Mouse (Mus musculus): ENCODE measurements around the gene Ccng2.

The Ccng2 gene

DNA sequence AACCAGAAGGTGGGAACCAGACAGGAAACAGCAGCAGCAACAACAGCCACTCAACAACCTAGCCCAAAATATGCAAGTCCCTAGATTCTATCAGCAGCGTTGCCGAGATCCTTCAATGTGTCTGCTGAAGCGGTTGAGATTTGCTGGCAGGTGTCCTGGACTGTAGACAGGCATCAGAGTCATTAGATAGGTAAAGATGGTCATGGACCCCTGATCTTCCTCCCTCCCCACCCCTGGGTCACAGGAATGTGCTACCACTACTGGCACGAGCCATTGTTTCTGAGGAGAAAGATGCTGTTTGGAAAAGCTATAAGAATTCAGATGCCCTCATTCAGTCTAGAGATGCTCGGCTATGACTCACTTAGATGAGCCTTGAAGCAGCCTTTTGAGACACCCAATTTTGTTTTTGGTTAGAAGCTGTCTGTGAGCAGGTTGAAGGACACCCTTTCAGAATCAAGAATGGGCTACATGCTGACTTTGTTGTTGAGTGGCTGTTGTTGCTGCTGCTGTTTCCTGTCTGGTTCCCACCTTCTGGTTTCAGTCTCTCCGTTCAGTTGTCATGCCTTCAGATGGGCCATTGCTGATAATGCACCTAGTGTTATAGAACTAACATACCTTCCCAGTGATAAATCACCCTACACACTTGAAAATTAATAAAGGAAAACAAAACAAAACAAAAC is 3.5 kb upstream of the Ccng2 start:
- no peak for DNase-seq

DNA sequence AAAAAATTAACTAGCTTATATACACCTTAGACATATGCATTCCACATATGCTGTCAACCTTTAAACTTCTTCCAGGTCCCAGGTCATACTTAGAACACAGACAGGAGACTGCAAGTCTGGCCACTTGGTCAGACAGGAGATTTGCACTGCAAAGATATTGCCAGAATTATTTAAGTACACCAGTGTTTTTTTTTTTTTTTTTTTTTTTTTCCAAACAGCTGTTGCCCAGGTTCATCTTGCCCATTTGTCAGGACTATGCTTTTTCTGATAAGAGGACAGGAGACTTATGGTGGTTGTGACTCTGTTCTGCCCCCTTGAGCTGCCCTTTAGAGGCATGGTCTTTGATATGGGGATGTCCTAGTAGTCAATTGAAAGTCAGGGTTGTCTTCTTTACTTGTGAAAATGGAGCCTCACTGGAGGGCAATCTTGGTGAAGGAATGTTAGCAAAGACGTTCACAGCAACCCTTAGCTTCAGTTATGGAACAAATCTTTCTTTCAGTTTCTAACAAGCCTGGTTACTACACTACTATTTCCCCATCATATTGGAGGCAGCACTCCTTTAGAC is 2.8 kb upstream of the Ccng2 start:
- no peak for DNase-seq

DNA sequence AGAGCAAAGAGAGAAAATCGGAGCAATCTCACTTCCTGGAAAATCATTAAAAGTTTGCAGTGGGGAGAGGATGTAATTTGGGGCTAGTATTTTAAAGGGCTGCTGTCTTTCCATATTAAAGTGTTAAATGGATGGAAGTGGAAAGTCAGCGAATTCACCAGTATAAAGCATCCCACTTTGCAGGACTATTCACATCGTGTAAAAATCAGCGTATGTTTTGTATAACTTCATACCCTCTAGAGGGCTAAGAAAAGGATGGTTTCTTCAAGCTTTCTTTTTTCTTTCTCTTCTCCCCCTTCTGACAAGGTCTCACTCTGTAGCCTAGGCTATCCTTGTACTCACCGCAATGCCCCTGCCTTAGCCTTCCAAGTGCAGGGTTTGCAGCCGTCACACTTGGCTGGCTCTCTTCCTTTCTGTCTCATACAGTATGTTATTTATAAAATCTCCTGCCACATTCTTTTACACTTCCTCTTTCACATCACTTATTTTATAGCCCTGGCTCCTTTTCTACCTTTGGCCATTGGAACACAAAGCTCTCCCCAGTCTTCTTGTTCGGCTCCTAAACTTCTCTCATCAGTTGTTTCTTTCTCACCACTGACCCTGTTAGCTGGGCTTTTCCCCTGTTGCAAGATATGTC is 1.8 kb upstream of the Ccng2 start:
- no peak for DNase-seq

DNA sequence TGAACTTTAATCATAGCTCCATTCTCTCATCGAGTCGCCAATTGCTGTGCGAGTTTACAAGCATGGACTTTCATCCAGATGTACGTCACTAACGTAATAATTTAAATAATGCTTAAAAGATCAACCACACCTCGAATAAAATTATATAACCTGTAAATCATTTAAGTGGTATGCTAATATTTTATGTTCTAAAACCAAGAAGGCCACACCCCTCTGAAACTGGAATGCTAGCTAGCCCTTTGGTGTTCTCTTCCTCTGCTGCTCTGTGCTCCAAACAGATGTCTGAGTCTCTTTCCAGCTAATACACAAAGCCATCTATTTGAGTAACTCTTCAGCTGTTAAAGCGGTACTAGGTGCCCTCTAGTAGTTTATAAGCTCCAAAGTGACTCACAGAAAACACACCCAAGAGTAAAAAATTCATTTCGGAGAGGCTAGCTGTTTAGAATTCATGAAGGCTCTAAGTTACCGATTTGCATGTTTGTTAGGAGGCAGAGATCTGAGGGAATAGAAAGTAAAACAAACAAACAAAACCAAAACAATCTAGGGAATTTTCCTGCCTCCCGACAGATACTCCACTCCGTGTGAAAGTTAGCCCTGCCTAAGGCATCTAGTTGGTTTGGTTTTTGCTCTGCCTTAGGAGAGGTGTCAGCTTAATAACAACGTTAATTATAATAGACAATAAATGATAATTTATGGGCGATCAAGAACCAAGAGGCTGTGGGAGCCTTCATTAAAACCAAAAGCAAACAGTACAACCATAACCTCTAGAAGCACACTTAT is 1.1 kb upstream of the Ccng2 start:
- no peak for DNase-seq

DNA sequence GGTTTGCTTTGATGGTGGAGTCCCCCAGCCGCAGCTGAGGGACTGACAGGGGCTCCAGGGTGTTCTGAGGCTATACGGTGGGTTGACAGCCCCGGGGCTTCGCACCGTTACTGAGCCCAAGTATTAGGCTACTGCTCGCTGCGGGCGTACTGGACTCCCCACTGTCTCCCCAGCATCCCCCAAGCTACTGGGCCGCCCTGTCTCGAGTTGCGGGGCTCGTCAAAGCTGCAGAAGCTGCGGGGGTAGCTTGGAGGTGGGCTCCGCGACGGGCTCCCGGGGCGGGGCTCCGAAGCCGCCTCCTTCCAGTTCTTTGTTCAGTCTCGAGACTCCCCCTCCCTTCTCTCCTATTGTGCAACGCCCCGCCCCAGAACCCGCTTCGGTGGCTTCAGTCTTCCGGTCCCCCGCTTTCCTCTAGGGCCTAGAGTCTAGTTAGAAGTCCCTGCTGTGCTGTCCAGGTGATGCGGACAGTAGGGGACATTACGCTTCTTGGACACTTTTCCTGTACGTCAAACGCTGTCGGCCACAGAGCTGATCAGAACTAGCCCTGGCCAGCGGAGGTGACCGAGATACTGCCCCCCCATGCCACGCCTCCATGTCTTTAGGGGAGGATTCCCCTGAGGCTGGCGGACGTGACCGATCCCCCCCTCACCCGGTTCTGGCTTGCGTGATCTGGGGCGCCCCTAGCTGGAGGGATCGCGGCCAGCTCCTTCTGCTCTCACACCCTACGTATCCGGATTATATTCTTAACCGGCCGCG is 972 bp downstream of the Ccng2 start:
- peak; percentile 79 for DNase-seq

DNA sequence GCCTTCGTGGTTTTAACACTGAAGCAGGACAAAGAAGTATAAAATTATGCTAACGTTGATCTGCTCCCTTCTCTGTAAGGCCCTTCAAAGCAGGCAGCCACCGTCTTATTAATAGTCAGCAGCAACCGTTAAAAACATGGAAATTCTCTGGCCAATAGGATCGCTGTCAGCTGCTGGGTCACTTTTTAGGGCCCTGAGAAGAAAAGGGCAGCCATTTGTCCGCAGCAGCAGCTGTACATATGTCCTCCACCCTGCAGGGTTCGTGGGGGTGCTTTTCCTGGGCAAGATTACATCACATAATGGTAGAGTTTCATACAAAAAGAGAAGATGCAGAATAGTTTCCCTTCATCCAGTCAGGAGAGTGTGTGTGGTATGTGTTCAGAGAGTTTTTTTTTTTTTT is 3.0 kb downstream of the Ccng2 start:
- no peak for DNase-seq

DNA sequence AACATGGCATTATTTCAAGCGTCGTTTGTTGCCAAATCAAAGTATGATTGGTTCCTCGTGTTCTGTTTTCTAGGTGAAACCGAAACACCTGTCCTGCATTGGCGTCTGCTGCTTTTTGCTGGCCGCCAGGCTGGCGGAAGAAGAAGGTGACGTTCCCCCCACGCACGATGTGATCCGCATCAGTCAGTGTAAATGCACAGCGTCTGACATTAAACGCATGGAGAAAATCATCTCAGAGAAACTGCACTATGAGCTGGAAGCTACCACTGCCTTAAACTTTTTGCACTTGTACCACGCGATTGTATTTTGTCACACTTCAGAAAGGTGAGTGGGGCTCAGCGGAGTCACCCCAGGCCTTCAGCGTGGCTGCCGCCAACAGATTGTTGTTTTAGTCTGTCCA is 3.7 kb downstream of the Ccng2 start:
- DNase-seq = no peak

DNA sequence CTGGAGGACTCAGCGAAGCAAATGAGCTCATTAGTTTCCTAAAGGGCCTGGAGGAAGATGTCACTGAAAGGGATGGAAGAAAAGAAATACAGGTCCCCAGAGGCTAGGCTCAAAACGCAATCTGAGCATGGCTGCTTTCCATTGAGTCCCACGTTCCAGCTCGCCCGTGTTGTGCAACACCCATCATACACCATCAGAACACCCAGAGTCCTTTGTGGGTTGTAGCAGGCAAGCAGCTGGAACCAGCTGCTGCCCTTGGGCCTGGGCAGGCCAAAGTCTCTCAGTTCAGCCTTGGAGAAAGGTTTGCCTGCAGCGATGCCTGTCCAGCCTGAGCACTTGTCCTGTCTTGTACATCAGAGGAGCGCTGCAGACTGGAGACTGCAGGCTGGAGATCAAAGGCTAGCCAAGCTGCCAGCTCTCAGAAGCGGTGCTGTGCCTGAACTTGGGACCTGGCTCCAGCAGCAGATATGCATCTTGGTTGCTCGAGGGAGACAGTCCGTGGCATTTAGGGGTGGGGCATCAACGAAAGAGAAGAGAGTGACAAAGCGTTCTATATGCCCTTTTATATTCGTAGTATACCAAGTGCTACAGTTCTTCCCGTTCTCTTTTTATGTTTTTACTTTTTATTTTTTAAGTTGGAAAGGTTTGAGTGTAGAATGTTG is 15.5 kb downstream of the Ccng2 start:
- no peak for DNase-seq

DNA sequence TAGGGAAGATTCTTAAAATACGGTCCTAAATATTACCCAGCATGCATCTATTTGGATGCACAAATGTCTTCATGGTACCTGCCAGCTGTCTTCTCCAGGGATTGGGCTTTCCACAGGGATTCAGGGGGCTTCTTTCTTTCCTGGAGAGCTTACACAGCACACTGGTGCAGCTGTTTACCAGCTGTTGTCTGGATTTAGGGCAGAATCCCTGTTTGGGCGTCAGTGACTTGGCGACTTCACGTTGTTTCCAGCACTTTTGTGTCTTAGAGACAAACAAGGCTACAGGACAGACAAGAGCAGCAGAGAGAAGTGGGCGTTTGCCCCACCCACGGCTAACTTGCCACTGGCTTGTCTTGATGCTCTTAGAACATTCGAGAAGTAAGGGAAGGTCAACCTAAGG is 16.1 kb downstream of the Ccng2 start:
- DNase-seq = no peak

DNA sequence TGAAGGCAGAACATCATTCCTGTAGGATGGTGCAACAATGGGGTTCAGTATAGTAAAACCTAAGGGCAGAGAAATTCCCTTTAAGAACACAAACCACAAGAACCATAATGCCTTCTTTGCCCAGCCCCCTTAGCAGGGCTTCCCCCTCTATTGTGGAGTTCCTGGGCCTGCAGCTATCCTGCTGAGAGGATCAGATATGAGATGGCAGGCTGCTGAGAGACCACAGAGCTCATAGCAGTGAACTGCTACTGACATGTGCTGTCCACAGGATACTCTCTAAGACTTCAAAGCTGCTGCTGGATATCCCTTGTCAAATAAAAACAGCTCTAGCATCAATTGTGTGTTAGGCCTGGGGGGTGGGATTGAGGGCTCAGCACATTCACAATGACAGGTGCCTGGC is 21.5 kb downstream of the Ccng2 start:
- DNase-seq = no peak

DNA sequence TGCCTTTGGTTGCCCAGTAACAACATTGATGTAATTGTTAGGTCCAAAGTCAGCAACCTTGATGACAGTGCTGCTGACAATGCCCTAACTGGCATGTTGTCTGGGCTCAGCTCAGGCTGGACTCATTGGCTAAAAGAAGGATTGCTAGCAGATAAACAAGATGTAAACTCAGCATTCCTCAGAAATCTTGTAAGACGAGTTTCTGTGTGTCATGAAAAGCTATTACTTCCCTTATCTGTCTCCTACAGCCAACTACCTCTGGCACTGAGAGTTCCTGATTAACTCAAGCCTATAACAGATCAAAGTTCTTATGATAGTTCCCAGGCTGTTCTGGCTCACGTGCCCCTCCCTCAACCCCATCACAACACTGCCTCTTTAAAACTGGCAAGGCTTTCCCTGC is 23.2 kb downstream of the Ccng2 start:
- DNase-seq = no peak

DNA sequence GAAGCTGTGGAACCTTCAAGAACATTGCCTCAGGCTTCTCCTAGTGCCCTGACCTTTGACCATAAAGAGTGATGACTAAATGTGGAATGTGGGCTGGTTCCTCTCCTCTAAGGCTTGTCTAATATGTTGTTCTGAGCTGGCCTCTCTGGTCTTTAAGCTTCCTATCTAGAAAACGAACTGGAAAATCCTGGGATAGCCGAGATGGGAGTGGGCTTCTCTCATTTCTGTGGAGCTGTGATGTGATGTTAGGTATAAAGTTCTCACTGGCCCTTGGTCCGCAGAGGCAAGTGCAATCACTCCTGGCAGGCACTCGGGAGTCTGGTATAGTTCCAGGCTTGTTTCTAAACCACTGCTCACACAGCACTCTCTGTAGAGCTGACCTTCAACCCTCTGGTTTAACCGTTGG is 29.3 kb downstream of the Ccng2 start:
- no peak for DNase-seq

DNA sequence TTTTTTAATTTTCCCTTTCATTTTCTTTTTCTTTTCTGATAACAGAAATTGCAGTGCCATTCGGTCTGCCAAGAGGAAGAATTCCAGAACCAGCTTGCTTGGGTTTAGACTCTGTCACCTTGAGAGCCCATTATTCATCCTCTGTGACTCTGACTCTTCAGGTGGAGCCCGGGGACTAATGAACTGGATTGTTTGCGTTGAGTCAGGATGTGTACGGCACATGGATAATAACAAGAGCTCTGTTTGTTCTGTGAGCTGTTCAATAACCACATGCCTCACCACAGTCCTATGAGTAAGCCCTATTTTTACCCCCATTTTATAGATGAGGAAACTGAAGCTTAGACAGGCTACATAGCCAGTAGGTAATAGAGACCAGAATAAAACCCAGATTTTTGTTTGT is 29.7 kb downstream of the Ccng2 start:
- no peak for DNase-seq

DNA sequence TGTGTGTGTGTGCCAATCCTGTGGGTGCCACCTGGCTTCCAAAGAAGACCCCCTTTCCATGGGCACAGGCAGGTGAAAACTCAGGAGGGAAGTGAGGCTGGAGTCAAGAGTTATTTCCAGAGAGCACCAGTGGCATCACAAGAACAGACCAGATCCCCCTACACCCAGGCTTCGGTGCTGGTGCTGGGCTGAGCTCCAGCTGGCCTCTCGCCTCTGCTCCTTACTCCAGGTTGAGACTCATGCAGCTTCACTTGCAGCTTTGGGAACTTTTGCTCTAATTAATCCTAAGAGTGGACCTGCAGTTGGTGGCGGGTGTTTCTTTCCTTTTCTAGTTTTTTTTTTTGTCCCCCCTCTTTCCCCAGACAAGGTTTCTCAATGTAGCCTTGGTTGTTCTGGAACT is 30.3 kb downstream of the Ccng2 start:
- no peak for DNase-seq

DNA sequence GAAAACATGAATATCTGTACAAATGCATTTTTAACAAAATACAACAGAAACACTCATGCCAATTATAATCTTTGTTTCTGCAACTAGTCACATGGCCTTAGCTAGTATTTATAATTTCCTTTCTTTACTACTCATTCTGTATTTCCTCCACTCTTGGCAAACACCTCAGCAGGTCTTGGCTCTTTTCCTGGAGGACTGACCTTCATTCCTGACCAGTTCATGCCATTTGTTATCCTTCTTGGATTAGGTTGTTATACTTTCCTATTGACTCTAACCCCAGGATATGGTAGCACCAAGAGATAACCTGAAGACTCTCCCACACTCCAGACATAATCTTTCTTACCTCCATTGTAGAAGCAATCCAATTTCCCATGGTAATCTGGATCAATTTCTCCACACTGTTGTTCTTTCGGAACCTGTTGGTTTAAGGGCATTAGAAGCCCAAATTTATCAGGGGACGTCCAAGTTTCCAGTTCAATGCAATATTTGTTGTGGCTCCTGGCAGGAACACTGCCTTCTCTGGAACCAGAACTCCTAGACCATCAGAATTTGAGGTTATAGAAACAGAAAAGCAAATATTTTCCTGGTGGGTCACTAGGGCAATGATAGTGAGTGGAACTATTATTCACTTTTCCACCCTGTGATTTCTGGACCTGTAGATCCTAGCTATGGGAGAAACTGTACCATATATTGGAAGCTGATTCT is 38.2 kb downstream of the Ccng2 start:
- no peak for DNase-seq

DNA sequence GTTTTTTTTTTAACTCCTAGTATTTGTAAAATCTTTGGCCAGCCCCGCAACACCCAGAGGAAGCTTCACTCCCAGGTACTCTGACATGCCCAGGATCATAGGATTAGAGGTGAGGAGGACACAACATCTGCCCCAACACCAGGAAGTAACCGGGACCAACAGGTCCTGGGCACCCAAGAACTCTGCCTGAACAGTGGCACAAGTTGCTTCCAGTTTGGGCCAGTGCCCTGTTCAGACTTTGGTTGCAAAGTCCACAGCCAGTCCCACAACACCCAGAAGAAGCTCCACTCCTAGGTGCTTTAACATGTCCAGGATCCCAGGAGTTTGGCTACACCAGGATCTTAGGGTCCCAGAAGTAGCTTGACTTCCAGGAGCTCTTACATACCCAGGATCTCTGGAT is 41.9 kb downstream of the Ccng2 start:
- no peak for DNase-seq

DNA sequence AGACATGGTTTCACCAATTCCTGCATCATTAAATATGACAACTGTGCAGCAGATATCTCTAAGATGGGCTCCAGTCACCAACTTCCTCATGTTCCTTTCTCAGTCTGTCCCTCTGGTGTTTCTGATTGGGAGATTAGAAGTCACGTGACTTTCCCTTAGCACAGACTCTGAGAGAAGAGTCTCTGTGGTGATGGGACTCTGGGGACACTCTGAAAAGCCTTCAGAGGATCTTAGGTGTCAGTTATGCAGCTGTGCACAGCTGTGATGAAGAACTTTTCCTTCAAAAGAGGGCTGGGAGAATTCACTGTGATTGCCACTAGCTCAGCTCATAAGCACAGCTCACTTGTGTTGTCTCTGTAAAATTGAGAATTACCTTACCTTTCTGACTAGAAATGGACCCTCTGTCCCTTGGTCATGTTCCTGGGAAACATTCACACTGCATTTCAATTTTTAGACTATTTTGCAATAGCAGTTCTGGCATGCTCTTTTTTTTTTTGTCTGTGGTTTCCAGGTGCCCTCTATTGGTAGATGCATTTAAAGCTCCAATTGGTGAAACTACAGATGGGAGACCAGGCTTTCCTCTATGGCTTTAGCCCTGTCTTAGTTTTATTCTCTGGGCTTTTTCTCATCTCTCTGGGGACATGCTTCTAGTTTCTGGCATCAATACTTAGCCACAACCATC is 56.4 kb downstream of the Ccng2 start:
- peak; percentile 3 for DNase-seq

Measured in right cerebral cortex, adult 18-20 months (tissue).